Mouse (Mus musculus) liver, embryonic 13.5 days (tissue): ENCODE data around the gene Ocln. TPM values are rescaled to one million over a fixed set of nuclear protein-coding genes. Genes with fewer than 3 reads are reported as not detected.

Experiments used
- ATAC-seq: fragments of 200-750 bp; cut with Nextera tagmentation; 2 replicates; pipeline ENCODE4 v1.8.0; 2017; ENCODE audit warnings: low read depth, mild to moderate bottlenecking, moderate number of reproducible peaks, moderate library complexity
- DNase-seq: peaks from one replicate; pipeline ENCODE4 v3.0.0; 2022
- H3K27ac ChIP-seq: fragments of 300-500 bp; sonication (generic); 2 replicates; pipeline ENCODE4 v1.5.1; 2015; ENCODE audit warnings: moderate library complexity, mild to moderate bottlenecking, inconsistent platforms
- H3K27me3 ChIP-seq: fragments of 300-500 bp; sonication (generic); 2 replicates; pipeline ENCODE4 v1.6.1; 2015; ENCODE audit warnings: mild to moderate bottlenecking, inconsistent platforms
- H3K36me3 ChIP-seq: fragments of 300-500 bp; sonication (generic); 2 replicates; pipeline ENCODE4 v1.6.1; 2015; ENCODE audit warnings: mild to moderate bottlenecking, inconsistent platforms
- H3K4me1 ChIP-seq: fragments of 300-500 bp; sonication (generic); replicated peaks from 2 replicates; pipeline ENCODE4 v1.6.1; 2015; ENCODE audit warnings: inconsistent platforms
- H3K4me2 ChIP-seq: fragments of 300-500 bp; sonication (generic); 2 replicates; pipeline ENCODE4 v1.6.1; 2015; ENCODE audit warnings: inconsistent platforms, mild to moderate bottlenecking, moderate library complexity
- H3K4me3 ChIP-seq: fragments of 300-500 bp; sonication (generic); replicated peaks from 2 replicates; pipeline ENCODE4 v1.5.1; 2015; ENCODE audit warnings: mild to moderate bottlenecking, inconsistent platforms
- H3K9ac ChIP-seq: fragments of 300-500 bp; sonication (generic); 2 replicates; pipeline ENCODE4 v1.6.1; 2015; ENCODE audit warnings: mild to moderate bottlenecking, inconsistent platforms
- H3K9me3 ChIP-seq: fragments of 300-500 bp; sonication (generic); replicated peaks from 2 replicates; pipeline ENCODE4 v1.6.1; 2016; ENCODE audit warnings: inconsistent platforms
- WGBS: fragments of 180-500 bp; shearing (Covaris S2); methylation state at CpG from one replicate; pipeline ENCODE4 v1.1.7; 2015; ENCODE audit not compliant: insufficient replicate concordance; 5-methylcytosine and 5-hydroxymethylcytosine counted together
- polyA plus RNA-seq: library from polyadenylated mRNA; unstranded; fragments of >200 nt; fragmentation: Nextera tagmentation; extraction: Ambion mirVana; gene quantifications from 2 replicates; pipeline ENCODE4 v1.2.1, GENCODE M21; 2015

Gene Ocln
- polyA plus RNA-seq: 5.3 and 6.4 TPM in 2 replicates

GRCm38 (mm10) chr13:100552369-100553041 lies at the start of gene Ocln:
Gene Ocln (minus strand): TSS chr13:100552718.
- Histone ChIP-seq H3K36me3 (no peaks in the 10 kb centered on the region), H3K27ac (peak within 1 kb of the TSS; percentile 23; the same call in 1 of the 2 replicates), H3K9ac (peak within 1 kb of the TSS; percentile 60), H3K4me1 (peaks cover 9% of the 10 kb centered on the region), H3K4me3 (peak within 1 kb of the TSS; percentile 64), H3K9me3 (no peaks in the 10 kb centered on the region), H3K27me3 (peaks cover 51% of the 10 kb centered on the region), H3K4me2 (peak within 1 kb of the TSS; percentile 78)
- whole genome bisulfite sequencing: under 1% methylated on average over 45 of the region's 45 CpGs
- peak; percentile 74 for ATAC-seq
- DNase-seq: no peak

- no peak for DNase-seq
- WGBS: 23% methylated on average over 8 of the region's 8 CpGs
- peak overlapping the region; percentile 13; the same call in 1 of the 2 replicates for H3K27ac ChIP-seq
- H3K9me3 ChIP-seq: no peaks in the 10 kb centered on the region
- peak overlapping the region; percentile 37 for H3K9ac ChIP-seq
- no peaks in the 10 kb centered on the region for H3K27me3 ChIP-seq
- ATAC-seq: peak; percentile 61; the same call in 1 of the 2 replicates
- peak overlapping the region; percentile 56 for H3K4me2 ChIP-seq
- H3K36me3 ChIP-seq: 0 out of 2 replicates have a peak, but pooled peaks cover 6% of the 10 kb centered on the region
- H3K4me1 ChIP-seq: peaks cover 19% of the 10 kb centered on the region
- H3K4me3 ChIP-seq: peak overlapping the region; percentile 38
These were observed 48.5 kb upstream of the Ocln start for GRCm38 (mm10) chr13:100601034-100601433.

DNA sequence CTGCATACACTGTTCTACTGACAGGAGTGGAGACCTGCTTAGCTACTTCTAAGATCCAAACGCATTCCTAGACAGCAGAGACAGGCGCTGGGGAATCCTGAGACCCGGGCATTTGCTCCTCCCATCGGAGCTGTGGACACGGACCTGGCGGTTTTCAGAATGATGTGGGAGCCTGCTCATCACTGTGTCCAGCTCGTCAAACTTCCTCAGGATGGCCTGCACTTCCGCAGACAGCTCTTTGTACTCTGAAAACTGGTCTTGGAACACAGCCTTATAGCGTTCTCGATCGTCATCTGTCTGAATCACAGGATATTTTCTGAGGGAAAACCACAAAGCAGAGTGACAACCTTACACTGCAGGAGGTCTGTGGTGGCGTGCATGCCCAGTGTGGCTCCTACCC lies 47.8 kb upstream of the Ocln start:
- WGBS: 32% methylated on average over 12 of the region's 12 CpGs
- H3K27ac ChIP-seq: no peak overlapping the region
- H3K36me3 ChIP-seq: 0 out of 2 replicates have a peak, but pooled peaks cover 6% of the 10 kb centered on the region
- peak overlapping the region; percentile 37 for H3K9ac ChIP-seq
- peaks cover 19% of the 10 kb centered on the region for H3K4me1 ChIP-seq
- peak overlapping the region; percentile 38 for H3K4me3 ChIP-seq
- H3K4me2 ChIP-seq: peak overlapping the region; percentile 56
- DNase-seq (no peak), ATAC-seq (no peak)
- H3K27me3 ChIP-seq: no peaks in the 10 kb centered on the region
- no peaks in the 10 kb centered on the region for H3K9me3 ChIP-seq

DNA sequence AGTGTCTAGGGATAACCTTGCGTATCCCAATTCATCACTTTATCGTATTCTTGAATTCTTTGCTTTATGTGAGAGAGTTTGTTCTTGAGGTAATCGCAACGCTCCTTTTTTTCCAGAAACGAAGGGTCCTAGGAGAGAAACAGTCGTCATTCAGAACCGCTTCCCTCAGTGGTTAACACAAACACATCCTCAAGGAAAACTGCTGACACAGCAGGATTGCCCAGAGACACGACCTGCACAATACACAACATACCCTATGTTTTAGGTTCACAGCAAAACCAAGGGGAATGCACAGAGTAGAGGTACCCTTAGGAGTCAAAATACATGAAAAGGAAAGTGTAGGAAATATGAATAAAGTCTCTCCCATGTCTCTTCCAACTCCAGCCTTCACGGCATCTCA lies 44.8 kb upstream of the Ocln start:
- H3K4me2 ChIP-seq: no peak overlapping the region
- DNase-seq (no peak), ATAC-seq (no peak)
- no peak overlapping the region for H3K9ac ChIP-seq
- 0 out of 2 replicates have a peak, but pooled peaks cover 4% of the 10 kb centered on the region for H3K36me3 ChIP-seq
- H3K27ac ChIP-seq: no peak overlapping the region
- no peak overlapping the region for H3K4me3 ChIP-seq
- no peaks in the 10 kb centered on the region for H3K9me3 ChIP-seq
- H3K4me1 ChIP-seq: peaks cover 17% of the 10 kb centered on the region
- 74% methylated on average over 9 of the region's 9 CpGs for WGBS
- H3K27me3 ChIP-seq: no peaks in the 10 kb centered on the region

DNA sequence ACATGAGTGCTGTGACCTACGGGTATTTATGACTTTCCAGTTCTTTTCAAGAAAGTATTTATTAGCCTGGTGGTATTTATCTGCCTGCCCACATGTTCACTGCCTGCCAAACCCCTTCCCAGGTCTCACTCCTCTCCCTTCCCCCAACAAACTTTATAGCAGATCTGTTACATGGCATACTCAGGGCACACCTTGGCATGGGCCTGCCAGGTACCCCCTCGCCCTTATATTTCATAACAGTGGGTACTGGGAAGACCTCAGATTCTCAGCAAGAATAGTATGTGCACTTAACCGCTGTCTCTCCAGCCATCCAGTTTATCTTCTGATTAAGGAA lies 43.0 kb upstream of the Ocln start:
- Histone ChIP-seq H3K4me1 (peaks cover 4% of the 10 kb centered on the region), H3K9ac (no peak overlapping the region; the same call in 1 of the 2 replicates), H3K4me3 (no peak overlapping the region), H3K4me2 (no peak overlapping the region), H3K27ac (no peak overlapping the region), H3K36me3 (0 out of 2 replicates have a peak, but pooled peaks cover 4% of the 10 kb centered on the region), H3K9me3 (no peaks in the 10 kb centered on the region), H3K27me3 (no peaks in the 10 kb centered on the region)
- 71% methylated on average over 3 of the region's 3 CpGs for WGBS
- DNase-seq: no peak
- no peak for ATAC-seq

DNA sequence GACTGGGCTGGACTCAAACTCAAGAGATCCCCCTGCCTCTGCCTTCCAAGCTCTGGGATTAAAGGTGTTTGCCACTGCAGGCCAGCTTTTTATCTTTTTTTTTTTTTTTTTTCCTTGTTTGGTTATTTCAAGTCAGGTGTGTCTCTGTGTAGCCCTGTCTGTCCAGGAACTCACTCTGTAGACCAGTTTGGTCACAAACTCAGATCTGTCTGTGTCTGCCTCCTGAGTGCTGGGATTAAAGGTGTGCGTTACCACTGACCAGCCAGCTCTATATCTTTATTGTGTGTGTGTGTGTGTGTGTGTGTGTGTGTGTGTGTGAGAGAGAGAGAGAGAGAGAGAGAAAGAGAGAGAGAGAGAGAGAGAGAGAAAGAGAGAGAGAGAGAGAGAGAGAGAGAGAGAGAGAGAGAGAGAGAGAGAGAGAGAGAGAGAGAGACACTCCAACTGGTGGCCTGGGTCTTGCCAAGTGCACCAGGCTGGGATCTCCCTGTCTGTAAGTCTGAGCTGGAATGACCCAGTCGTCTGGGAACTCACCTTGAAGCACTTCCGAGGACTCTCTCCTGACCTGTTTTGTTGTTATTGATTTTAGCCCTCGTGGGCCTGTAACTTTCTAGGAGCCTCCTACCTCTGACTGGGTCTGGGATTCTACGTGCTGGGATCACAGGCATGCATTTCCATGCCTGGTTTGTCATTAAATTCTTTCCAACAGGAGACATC lies 42.5 kb upstream of the Ocln start:
- Histone ChIP-seq H3K36me3 (no peaks in the 10 kb centered on the region), H3K4me1 (no peaks in the 10 kb centered on the region), H3K9me3 (no peaks in the 10 kb centered on the region), H3K27me3 (no peaks in the 10 kb centered on the region), H3K27ac (no peak overlapping the region), H3K4me2 (no peak overlapping the region), H3K4me3 (no peak overlapping the region), H3K9ac (no peak overlapping the region; the same call in 1 of the 2 replicates)
- ATAC-seq (no peak), DNase-seq (no peak)
- 71% methylated on average over 5 of the region's 5 CpGs for WGBS

DNA sequence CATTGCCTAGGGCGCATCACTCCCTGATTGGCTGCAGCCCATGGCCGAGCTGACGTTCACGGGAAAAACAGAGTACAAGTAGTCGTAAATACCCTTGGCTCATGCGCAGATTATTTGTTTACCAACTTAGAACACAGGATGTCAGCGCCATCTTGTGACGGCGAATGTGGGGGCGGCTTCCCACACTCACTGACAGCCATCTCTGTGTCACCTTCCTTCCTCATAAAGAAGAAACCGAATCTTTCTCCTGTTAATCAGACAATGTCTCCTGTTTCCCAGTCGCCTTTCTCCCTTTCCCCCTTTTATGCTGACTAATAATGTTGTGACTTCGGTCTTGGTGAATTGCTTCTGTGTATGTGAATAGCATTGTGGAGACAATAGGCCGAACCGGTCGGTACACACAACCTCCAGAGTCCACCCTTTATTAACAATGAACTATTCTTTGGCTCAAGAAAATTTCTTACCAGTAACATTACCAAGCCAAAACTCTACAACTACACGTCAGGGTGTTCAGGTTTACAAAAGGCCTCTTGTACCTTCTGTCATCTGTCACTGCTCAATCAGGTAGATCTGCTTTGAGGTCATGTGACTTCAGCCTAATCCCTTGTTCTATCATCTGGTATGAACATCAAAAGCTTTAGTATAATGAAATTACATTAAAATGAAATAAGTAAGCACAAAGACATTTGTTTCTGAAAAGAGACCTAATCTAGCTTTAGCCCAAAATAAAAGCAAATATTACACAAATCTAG lies 41.7 kb upstream of the Ocln start:
- H3K9ac ChIP-seq: peak overlapping the region; percentile 33; the same call in 1 of the 2 replicates

GRCm38 (mm10) chr13:100588646-100589045 lies 36.1 kb upstream of the Ocln start:
- Histone ChIP-seq H3K4me3 (peak overlapping the region; percentile 40), H3K4me1 (no peaks in the 10 kb centered on the region), H3K27me3 (no peaks in the 10 kb centered on the region), H3K27ac (0 out of 2 replicates have a peak overlapping the region, but pooled peaks have one; percentile 16), H3K4me2 (peak overlapping the region; percentile 39), H3K36me3 (peaks cover 14% of the 10 kb centered on the region), H3K9me3 (no peaks in the 10 kb centered on the region), H3K9ac (peak overlapping the region; percentile 57; the same call in 1 of the 2 replicates)
- 78% methylated on average over 12 of the region's 12 CpGs for WGBS
- 0 out of 2 replicates have a peak, but pooled peaks have one; percentile 47 for ATAC-seq
- no peak for DNase-seq

More for the DNA sequence above, 41.7 kb upstream of the Ocln start:
- no peaks in the 10 kb centered on the region for H3K9me3 ChIP-seq
- H3K36me3 ChIP-seq: no peaks in the 10 kb centered on the region
- DNase-seq (no peak), ATAC-seq (peak; percentile 74)
- H3K27ac ChIP-seq: peak overlapping the region; percentile 82
- H3K4me2 ChIP-seq: peak overlapping the region; percentile 53
- H3K4me1 ChIP-seq: no peaks in the 10 kb centered on the region
- WGBS: 64% methylated on average over 12 of the region's 17 CpGs
- H3K27me3 ChIP-seq: no peaks in the 10 kb centered on the region
- peak overlapping the region; percentile 30 for H3K4me3 ChIP-seq

DNA sequence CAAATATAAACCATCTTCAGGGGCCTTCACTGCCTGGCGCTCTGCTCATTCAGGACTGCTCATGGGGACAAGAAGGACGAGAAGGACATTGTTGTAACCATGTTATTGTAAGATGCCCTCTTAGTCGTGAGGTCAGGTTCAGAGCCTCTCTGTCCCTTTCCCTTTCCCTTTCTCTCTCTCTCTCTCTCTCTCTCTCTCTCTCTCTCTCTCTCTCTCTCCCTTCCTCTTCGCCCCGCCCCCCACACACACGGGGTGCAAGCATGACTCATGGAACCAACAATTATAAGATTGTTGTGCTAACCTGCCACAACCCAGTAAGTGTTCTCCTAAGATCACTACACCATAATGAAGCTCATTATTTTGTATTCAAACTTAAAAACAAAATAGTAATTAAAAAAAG lies 29.6 kb upstream of the Ocln start:
- ATAC-seq (no peak), DNase-seq (no peak)
- H3K4me3 ChIP-seq: no peak overlapping the region
- no peak overlapping the region for H3K27ac ChIP-seq
- peaks cover 1% of the 10 kb centered on the region; the same call in 1 of the 2 replicates for H3K36me3 ChIP-seq
- H3K4me1 ChIP-seq: no peaks in the 10 kb centered on the region
- H3K9me3 ChIP-seq: no peaks in the 10 kb centered on the region
- no peaks in the 10 kb centered on the region for H3K27me3 ChIP-seq
- H3K4me2 ChIP-seq: no peak overlapping the region
- H3K9ac ChIP-seq: no peak overlapping the region
- WGBS: 48% methylated on average over 6 of the region's 6 CpGs

DNA sequence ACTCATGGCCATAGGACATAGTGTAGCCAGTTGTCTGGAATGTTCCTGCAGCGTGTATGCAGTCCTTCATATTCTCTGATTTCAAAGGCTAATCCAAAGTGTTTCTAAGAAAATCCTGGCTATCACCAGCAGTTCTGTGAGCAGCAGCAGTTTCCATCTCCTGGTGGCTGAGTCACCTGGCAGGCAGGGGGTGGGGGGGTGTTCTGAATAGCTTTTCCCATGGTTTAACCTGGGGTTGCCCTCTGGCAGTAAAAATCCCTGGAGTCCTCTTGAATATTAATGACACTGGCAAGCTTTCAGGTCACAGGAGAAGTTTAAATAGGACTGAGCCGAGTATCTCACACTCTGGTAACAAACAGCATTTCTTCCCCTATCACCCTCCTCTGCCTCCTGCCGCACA lies 29.2 kb upstream of the Ocln start:
- no peak for DNase-seq
- H3K4me3 ChIP-seq: no peak overlapping the region
- H3K27ac ChIP-seq: no peak overlapping the region
- no peak overlapping the region for H3K9ac ChIP-seq
- H3K4me1 ChIP-seq: no peaks in the 10 kb centered on the region
- no peaks in the 10 kb centered on the region for H3K36me3 ChIP-seq
- ATAC-seq: no peak
- H3K27me3 ChIP-seq: no peaks in the 10 kb centered on the region
- WGBS: 41% methylated on average over 3 of the region's 3 CpGs
- no peaks in the 10 kb centered on the region for H3K9me3 ChIP-seq
- no peak overlapping the region for H3K4me2 ChIP-seq

- no peak overlapping the region for H3K9ac ChIP-seq
- H3K36me3 ChIP-seq: no peaks in the 10 kb centered on the region
- H3K4me2 ChIP-seq: no peak overlapping the region
- DNase-seq (no peak), ATAC-seq (no peak)
- peaks cover 8% of the 10 kb centered on the region; the same call in 1 of the 2 replicates for H3K4me1 ChIP-seq
- H3K27ac ChIP-seq: no peak overlapping the region
- no peak overlapping the region for H3K4me3 ChIP-seq
- H3K27me3 ChIP-seq: no peaks in the 10 kb centered on the region
- no peaks in the 10 kb centered on the region for H3K9me3 ChIP-seq
These were observed 27.4 kb upstream of the Ocln start for GRCm38 (mm10) chr13:100579951-100580350.
